Mouse (Mus musculus): ENCODE measurements at regions not wholly inside any gene's neighbourhood (a gene's known extent, or its start where the extent isn't known, plus 50 kb on each side); places are given as distances from the start of the nearest gene placed in this dataset.
"Not testable (repeated sequence)": the region's sequence is repeated elsewhere in the genome, so short reads cannot be mapped to it uniquely, and the experiment has no call there.

- no peak for DNase-seq (ENCODE audit: low read depth)
Measured at GRCm38 (mm10) chr5:5956716-5957115, 207.6 kb upstream of the Steap1 start.

GRCm38 (mm10) chr5:5955783-5956182 is 206.7 kb upstream of the Steap1 start:
- DNase-seq (ENCODE audit: low read depth), result no peak

DNA sequence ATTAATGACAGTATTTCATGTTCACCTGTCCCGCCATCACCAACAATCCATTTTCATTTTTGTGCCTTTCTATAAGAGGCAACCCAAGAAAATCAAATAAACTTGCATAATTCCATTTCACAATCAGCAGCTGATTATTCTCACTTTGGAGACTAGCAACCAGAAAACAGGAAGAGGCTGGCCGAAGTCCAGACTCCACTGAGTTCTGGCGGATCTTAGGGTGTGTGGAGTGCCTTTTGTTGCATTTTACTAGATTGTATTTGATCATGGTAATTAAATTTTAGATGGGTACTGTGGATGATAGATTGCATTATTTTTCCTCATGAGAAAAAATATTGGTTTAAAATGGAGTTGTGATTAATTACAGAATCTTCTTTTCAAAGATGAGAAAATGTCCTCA is 176.7 kb upstream of the Steap1 start:
- DNase-seq (ENCODE audit: low read depth), result no peak

- no peak for DNase-seq (ENCODE audit: low read depth)
Measured at GRCm38 (mm10) chr5:5916427-5916826, 167.3 kb upstream of the Steap1 start.

DNA sequence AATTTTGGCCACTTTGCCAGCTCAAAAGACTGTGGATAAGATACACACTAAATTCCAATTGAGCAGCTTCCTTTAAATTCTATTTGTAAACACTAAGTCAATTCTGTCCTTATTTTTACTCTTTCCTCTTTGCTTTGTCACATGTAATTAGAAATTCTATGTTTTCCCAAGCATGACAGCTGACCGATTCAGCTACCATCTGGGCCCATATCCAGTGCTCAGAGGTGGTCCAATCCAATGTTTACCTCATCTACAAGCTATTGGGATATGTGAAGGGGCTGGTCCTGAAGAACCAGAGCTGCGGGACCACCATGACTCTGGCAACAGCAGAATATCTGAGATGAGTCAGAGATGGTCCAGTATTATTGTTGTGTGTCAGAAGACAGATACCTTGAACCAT is 140.2 kb upstream of the Steap1 start:
- no peak for DNase-seq (ENCODE audit: low read depth)

DNA sequence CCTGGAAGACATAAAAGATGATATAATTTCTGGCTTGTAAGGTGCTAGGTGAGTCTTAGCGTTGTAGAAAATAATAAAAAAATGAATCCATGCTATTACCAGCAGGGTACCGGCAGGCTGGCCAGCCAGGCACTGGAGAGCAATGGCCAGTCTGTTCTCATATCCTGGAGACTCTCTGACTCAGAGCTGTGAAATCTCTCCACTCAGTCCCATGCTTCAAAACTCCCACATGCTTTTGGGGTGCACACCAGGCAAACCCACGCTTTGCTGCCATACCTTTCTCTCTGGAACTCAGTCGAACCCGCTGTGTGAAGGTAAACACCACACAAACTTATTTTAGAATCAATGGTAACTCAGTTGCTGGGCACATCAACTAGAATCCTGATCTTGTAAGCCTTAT is 124.3 kb upstream of the Steap1 start:
- no peak for DNase-seq (ENCODE audit: low read depth)

- no peak for DNase-seq (ENCODE audit: low read depth)
Measured at GRCm38 (mm10) chr5:5856146-5856724, 107.1 kb upstream of the Steap1 start.

DNA sequence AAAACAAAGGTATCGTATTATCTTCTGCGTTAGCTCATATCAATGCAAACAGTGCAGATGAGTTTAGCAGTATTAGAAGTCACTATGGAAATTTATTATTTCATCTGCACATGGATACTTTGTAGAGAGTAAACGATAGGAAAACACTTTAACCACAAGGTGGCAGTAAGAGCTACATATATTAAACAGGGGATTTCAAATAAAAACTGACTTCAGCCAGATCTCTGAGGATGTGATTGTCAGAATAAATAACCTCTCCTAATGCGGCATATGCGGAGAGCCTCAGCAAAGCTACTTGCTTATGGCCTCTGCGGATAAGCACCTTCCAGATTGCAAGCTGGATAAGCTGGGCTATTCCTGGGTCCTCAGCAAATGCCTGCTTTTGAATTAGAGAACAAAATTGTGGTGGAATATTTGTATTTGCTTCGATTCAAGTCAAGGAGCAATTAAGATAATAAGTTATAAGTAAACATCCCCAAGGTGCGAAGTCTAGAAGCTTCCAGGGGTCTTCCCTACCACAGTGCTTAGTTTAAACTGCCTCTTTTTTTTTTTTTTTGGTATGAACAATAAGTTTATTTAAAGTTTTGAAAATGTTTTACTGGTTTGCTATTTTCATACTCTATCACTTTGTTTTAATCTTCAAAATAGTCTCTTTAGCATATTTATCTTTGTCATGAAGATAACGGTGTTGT is 96.8 kb upstream of the Steap1 start:
- DNase-seq (ENCODE audit: low read depth), result peak; percentile 62

GRCm38 (mm10) chr5:5844312-5844711 is 95.2 kb upstream of the Steap1 start:
- no peak for DNase-seq (ENCODE audit: low read depth)

GRCm38 (mm10) chr5:5838767-5839166 is 89.6 kb upstream of the Steap1 start:
- peak; percentile 22 for DNase-seq (ENCODE audit: low read depth)

GRCm38 (mm10) chr5:5822666-5823065 is 73.5 kb upstream of the Steap1 start:
- not testable (repeated sequence) for DNase-seq (ENCODE audit: low read depth)
